Mouse (Mus musculus) neural tube, embryonic 12.5 days (tissue): ENCODE results near the gene Mlc1. TPM values are rescaled to one million over a fixed set of nuclear protein-coding genes. Genes with fewer than 3 reads are reported as not detected.

Experiments
- ATAC-seq: fragments of 200-750 bp; cut with Nextera tagmentation; 2 replicates; pipeline ENCODE4 v1.8.0; 2017; ENCODE audit warnings: low read depth, mild to moderate bottlenecking, moderate TSS enrichment, moderate library complexity; ENCODE audit not compliant: low FRiP score
- H3K27ac ChIP-seq: fragments of 300-500 bp; sonication (generic); 2 replicates; pipeline ENCODE4 v1.5.1; 2016
- H3K27me3 ChIP-seq: fragments of 300-500 bp; sonication (generic); replicated peaks from 2 replicates; pipeline ENCODE4 v1.6.1; 2016; ENCODE audit warnings: mild to moderate bottlenecking
- H3K36me3 ChIP-seq: fragments of 300-500 bp; sonication (generic); 2 replicates; pipeline ENCODE4 v1.6.1; 2016; ENCODE audit warnings: mild to moderate bottlenecking
- H3K4me1 ChIP-seq: fragments of 300-500 bp; sonication (generic); 2 replicates; pipeline ENCODE4 v1.6.1; 2016
- H3K4me2 ChIP-seq: fragments of 300-500 bp; sonication (generic); replicated peaks from 2 replicates; pipeline ENCODE4 v1.6.1; 2016; ENCODE audit warnings: mild to moderate bottlenecking
- H3K4me3 ChIP-seq: fragments of 300-500 bp; sonication (generic); 2 replicates; pipeline ENCODE4 v1.5.1; 2016
- H3K9ac ChIP-seq: fragments of 300-500 bp; sonication (generic); 2 replicates; pipeline ENCODE4 v1.6.1; 2016; ENCODE audit warnings: mild to moderate bottlenecking
- H3K9me3 ChIP-seq: fragments of 300-500 bp; sonication (generic); 2 replicates; pipeline ENCODE4 v1.6.1; 2016; ENCODE audit warnings: mild to moderate bottlenecking
- WGBS: fragments of 180-500 bp; shearing (Covaris S2); methylation state at CpG from one replicate; pipeline ENCODE4 v1.1.7; 2016; 5-methylcytosine and 5-hydroxymethylcytosine counted together
- polyA plus RNA-seq: library from polyadenylated mRNA; unstranded; fragments of >200 nt; fragmentation: Nextera tagmentation; extraction: Ambion mirVana; gene quantifications from 2 replicates; pipeline ENCODE4 v1.2.1, GENCODE M21; 2016

The Mlc1 gene
- polyA plus RNA-seq, 1 experiment from 2014 or later = 4.1 TPM

GRCm38 (mm10) chr15:88979138-88979446 is 285 bp upstream of the Mlc1 start:
- H3K27ac ChIP-seq = no peak overlapping the region
- H3K9ac ChIP-seq = no peak overlapping the region
- H3K27me3 ChIP-seq = no peaks in the 10 kb centered on the region
- no peaks in the 10 kb centered on the region for H3K9me3 ChIP-seq
- peaks cover 7% of the 10 kb centered on the region; the same call in 1 of the 2 replicates for H3K4me1 ChIP-seq
- WGBS = 32% methylated on average over 3 of the region's 3 CpGs
- no peak overlapping the region for H3K4me3 ChIP-seq
- H3K36me3 ChIP-seq = no peaks in the 10 kb centered on the region
- H3K4me2 ChIP-seq = no peak overlapping the region
- no peak; the same call in 1 of the 2 replicates for ATAC-seq

DNA sequence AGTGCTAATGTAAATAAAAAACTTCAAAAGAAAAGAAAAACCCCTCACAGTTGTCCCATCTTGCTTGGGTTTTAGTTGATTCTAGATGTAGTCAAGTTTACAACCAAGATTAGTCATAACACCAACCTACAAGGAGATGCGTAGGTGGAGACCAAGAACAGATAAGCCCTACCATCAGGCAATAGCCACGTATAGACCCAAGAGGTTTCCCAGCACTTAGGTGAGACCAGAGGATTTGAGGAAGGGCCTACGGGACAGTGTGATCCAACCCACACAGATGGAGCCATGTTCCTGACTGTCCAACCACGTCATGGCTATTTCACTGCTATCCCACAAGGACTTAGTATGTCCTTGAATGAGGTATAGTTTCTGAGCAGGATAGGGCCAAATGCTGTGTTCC is 6.5 kb downstream of the Mlc1 start:
- H3K9me3 ChIP-seq = no peaks in the 10 kb centered on the region
- H3K36me3 ChIP-seq = no peaks in the 10 kb centered on the region
- no peak for ATAC-seq
- no peak overlapping the region for H3K4me3 ChIP-seq
- H3K27me3 ChIP-seq = no peaks in the 10 kb centered on the region
- H3K9ac ChIP-seq = no peak overlapping the region
- no peak overlapping the region for H3K4me2 ChIP-seq
- H3K27ac ChIP-seq = no peak overlapping the region
- H3K4me1 ChIP-seq = no peaks in the 10 kb centered on the region
- 92% methylated on average over 4 of the region's 4 CpGs for WGBS

DNA sequence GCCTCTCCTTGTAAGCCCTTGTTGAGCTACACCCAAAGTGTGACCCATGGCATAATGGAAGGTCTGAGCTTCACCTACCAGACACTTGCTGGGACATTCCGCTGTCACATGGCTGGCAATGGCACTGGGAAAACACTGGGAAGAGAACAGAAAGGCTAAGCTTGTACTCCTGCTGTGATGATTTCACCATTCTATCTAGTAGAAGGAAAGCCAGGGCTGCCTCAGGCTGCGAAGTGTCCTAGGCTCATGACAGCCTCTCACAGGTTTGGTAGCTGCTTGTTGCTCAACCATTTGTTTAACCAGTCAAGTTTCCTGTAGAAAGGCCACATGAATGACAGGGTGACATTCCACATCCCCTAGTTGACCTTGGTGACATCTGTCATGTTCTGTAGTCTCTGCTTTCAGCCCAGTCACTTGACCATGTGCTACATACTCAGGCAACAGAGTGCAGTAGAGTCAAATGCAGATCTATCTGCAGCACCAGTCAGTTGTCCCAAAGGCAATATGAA is 14.7 kb downstream of the Mlc1 start:
- no peak overlapping the region for H3K4me3 ChIP-seq
- H3K4me2 ChIP-seq = no peak overlapping the region
- no peak overlapping the region for H3K9ac ChIP-seq
- ATAC-seq = no peak
- no peak overlapping the region for H3K27ac ChIP-seq
- H3K36me3 ChIP-seq = no peaks in the 10 kb centered on the region
- 94% methylated on average over 2 of the region's 2 CpGs for WGBS
- no peaks in the 10 kb centered on the region for H3K9me3 ChIP-seq
- H3K4me1 ChIP-seq = no peaks in the 10 kb centered on the region
- H3K27me3 ChIP-seq = no peaks in the 10 kb centered on the region

DNA sequence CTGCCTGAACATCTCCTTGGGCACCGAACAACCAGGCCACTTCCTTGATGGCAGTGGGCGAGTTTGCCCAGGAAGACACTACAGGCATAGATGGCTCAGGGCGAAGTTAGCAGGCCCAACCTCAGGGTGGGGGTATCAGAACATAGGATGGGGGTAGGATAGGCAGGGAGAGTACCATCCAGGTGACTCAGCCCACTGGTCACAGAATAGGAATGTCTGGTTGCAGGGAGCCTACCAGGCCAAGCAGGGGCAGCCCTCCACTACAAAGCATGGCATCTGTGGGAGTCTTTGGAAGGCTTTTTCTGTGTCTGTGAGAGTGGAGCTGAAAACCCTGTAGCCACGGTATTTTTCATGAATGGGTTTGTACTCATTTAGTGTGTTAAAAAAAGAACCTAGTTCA is 21.3 kb downstream of the Mlc1 start:
- Histone ChIP-seq H3K9me3 (no peaks in the 10 kb centered on the region), H3K9ac (no peak overlapping the region), H3K36me3 (no peaks in the 10 kb centered on the region), H3K4me3 (no peak overlapping the region), H3K4me2 (no peak overlapping the region), H3K27ac (no peak overlapping the region), H3K27me3 (peaks cover 26% of the 10 kb centered on the region), H3K4me1 (peaks cover 10% of the 10 kb centered on the region)
- no peak for ATAC-seq
- 79% methylated on average over 4 of the region's 4 CpGs for WGBS

GRCm38 (mm10) chr15:88955342-88955741 is 23.5 kb downstream of the Mlc1 start:
- WGBS = 79% methylated on average over 6 of the region's 6 CpGs
- H3K9me3 ChIP-seq = no peaks in the 10 kb centered on the region
- no peak for ATAC-seq

GRCm38 (mm10) chr15:88954368-88955072 is 24.3 kb downstream of the Mlc1 start, which contains the start of gene Ttll8:
TSS of gene Ttll8 (minus strand) at chr15:88954418.
- peak within 1 kb of the TSS; percentile 32 for H3K4me3 ChIP-seq
- H3K4me1 ChIP-seq = peaks cover 10% of the 10 kb centered on the region
- no peak within 1 kb of the TSS for H3K27ac ChIP-seq
- H3K36me3 ChIP-seq = no peaks in the 10 kb centered on the region
- H3K4me2 ChIP-seq = peak within 1 kb of the TSS; percentile 89
- H3K27me3 ChIP-seq = peaks cover 26% of the 10 kb centered on the region
- peak within 1 kb of the TSS; percentile 54 for H3K9ac ChIP-seq
- 3% methylated on average over 53 of the region's 53 CpGs for WGBS
- peak; percentile 78 for ATAC-seq
- H3K9me3 ChIP-seq = no peaks in the 10 kb centered on the region

More at GRCm38 (mm10) chr15:88955342-88955741, 23.5 kb downstream of the Mlc1 start:
- Histone ChIP-seq H3K9ac (no peak overlapping the region), H3K4me3 (no peak overlapping the region), H3K27ac (no peak overlapping the region), H3K4me2 (no peak overlapping the region), H3K27me3 (peaks cover 26% of the 10 kb centered on the region), H3K36me3 (no peaks in the 10 kb centered on the region), H3K4me1 (peaks cover 10% of the 10 kb centered on the region)

- 86% methylated on average over 4 of the region's 4 CpGs for WGBS
- no peak overlapping the region for H3K4me3 ChIP-seq
- ATAC-seq = no peak
These were observed 27.6 kb downstream of the Mlc1 start for GRCm38 (mm10) chr15:88951246-88951645.

GRCm38 (mm10) chr15:88946851-88947250 is 32.0 kb downstream of the Mlc1 start:
- Histone ChIP-seq H3K4me1 (no peaks in the 10 kb centered on the region), H3K36me3 (no peaks in the 10 kb centered on the region), H3K4me2 (no peak overlapping the region), H3K9me3 (no peaks in the 10 kb centered on the region), H3K4me3 (no peak overlapping the region), H3K27ac (no peak overlapping the region), H3K9ac (no peak overlapping the region), H3K27me3 (no peaks in the 10 kb centered on the region)
- WGBS = 64% methylated on average over 6 of the region's 6 CpGs
- ATAC-seq = no peak

More at GRCm38 (mm10) chr15:88951246-88951645, 27.6 kb downstream of the Mlc1 start:
- Histone ChIP-seq H3K27ac (no peak overlapping the region), H3K27me3 (peaks cover 26% of the 10 kb centered on the region), H3K36me3 (no peaks in the 10 kb centered on the region), H3K9me3 (no peaks in the 10 kb centered on the region), H3K4me1 (peaks cover 10% of the 10 kb centered on the region), H3K4me2 (no peak overlapping the region), H3K9ac (no peak overlapping the region)

DNA sequence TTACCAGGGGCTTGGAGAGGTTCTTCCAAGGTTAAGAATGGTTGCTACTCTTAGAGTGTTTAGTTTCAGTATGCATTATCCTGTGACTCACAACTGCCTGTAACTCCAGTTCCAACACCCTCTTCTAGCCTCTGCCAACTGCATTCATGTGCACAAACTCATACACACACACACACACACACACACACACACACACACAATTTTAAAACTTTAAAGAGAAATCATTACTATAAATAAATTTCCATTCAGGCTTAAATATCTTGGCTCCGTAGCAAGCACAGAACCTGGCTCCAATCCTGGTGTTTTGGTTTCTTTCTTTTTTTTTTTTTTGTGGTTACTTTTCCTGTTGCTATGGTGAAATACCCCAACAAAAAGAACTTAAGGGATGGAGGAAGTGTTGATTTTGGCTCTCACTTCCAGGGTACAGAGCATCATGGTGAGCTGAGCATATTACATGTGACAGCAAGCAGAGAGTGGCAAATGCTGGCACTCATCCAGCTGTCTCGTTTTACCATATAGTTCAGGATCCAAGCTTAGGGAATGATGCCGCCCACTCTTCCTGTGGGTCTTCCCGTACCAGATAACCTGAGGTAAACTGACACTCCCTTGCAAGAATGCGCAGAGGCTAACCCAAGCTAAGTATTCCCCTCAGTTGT is 34.8 kb downstream of the Mlc1 start:
- no peaks in the 10 kb centered on the region for H3K4me1 ChIP-seq
- no peak overlapping the region for H3K4me3 ChIP-seq
- 91% methylated on average over 5 of the region's 5 CpGs for WGBS
- no peak overlapping the region for H3K27ac ChIP-seq
- ATAC-seq = no peak
- H3K27me3 ChIP-seq = no peaks in the 10 kb centered on the region
- no peak overlapping the region for H3K4me2 ChIP-seq
- no peaks in the 10 kb centered on the region for H3K36me3 ChIP-seq
- no peak overlapping the region for H3K9ac ChIP-seq
- H3K9me3 ChIP-seq = no peaks in the 10 kb centered on the region

- no peak overlapping the region for H3K9ac ChIP-seq
- no peaks in the 10 kb centered on the region for H3K9me3 ChIP-seq
- 89% methylated on average over 5 of the region's 5 CpGs for WGBS
- H3K27me3 ChIP-seq = no peaks in the 10 kb centered on the region
- H3K4me2 ChIP-seq = no peak overlapping the region
- H3K4me1 ChIP-seq = no peaks in the 10 kb centered on the region
- no peaks in the 10 kb centered on the region for H3K36me3 ChIP-seq
- H3K27ac ChIP-seq = no peak overlapping the region
- no peak overlapping the region for H3K4me3 ChIP-seq
- ATAC-seq = no peak
These were observed 36.0 kb downstream of the Mlc1 start for GRCm38 (mm10) chr15:88942783-88943182.

GRCm38 (mm10) chr15:88937291-88937650 is 41.5 kb downstream of the Mlc1 start:
- Histone ChIP-seq H3K27me3 (no peaks in the 10 kb centered on the region), H3K9ac (no peak overlapping the region), H3K4me2 (no peak overlapping the region), H3K4me3 (no peak overlapping the region), H3K4me1 (no peaks in the 10 kb centered on the region), H3K9me3 (no peaks in the 10 kb centered on the region), H3K27ac (no peak overlapping the region), H3K36me3 (no peaks in the 10 kb centered on the region)
- 86% methylated on average over 2 of the region's 2 CpGs for WGBS
- no peak for ATAC-seq

DNA sequence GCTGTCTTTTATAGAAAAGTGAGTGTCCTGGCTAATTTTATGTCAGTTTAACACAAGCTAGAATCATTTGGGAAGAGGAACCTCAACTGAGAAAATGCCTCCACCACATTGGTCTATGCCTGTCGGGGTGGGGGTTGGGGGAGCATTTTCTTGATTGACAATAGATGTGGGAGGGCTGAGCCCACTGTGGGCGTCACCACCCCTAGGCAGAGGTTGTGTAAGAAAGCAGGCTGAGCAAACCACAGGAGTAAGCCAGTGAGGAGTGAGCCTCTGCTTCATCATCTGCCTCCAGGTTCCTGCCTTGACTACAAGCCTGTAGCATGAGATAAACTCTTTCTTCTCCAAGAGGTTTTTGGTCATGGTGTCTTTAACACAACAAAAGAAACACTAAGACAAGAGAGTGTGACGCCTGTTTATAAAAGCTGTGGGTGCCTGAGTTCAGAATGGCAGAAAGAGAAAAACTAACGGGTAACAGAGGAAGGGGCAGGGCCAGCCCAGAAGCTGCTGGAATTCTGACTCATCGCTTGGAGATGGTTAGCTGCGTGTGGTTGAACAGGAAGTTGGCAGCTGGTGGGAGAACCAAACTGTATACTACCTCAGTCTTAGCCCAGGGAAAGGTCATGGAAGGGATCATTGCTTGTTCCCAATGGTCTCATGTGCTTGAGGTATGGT is 42.1 kb downstream of the Mlc1 start:
- WGBS = 68% methylated on average over 6 of the region's 6 CpGs
- no peak overlapping the region for H3K4me3 ChIP-seq
- no peak for ATAC-seq
- H3K9ac ChIP-seq = no peak overlapping the region
- H3K4me2 ChIP-seq = no peak overlapping the region
- no peaks in the 10 kb centered on the region for H3K9me3 ChIP-seq
- no peaks in the 10 kb centered on the region for H3K27me3 ChIP-seq
- no peak overlapping the region for H3K27ac ChIP-seq
- H3K4me1 ChIP-seq = no peaks in the 10 kb centered on the region
- H3K36me3 ChIP-seq = no peaks in the 10 kb centered on the region
